Mouse (Mus musculus) embryo, embryonic 10.5 days (tissue): ENCODE data around the gene Nupl2.
A peak's percentile ranks its signal among the peaks of the same experiment; 100 is the strongest.

ENCODE experiments used
- DNase-seq: peaks from one replicate; pipeline ENCODE4 v3.0.0-alpha.2; 2015; ENCODE audit warnings: low spot score

Gene Nupl2

DNA sequence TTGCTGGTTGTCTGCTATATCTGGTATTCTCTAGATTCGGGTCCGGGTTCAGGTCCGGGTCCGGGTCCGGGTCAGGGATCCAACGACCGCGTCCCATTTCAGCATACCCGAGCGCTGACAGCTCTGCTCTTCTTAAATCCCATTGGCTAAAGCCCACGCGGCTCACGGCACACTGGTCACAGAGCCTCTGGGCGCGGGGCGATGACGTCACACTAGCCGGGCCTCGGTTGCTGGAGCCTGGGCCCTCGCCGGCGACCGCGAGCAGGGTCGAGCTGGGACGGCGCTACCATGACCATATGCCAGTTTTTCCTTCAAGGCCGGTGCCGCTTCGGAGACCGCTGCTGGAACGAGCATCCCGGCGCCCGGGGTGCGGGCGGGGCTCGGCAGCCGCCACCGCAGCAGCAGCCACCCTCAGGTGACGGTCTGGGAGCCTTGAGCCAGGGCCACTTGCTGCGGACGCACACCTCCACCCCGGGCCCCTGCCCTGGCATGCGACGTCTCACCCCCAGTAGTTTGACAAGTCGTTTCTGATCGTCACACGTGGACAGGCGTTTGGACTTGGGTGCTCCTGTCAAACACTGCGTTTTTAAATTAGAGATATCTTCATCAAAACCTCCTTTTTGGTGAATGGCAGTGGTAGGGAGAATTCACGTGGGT is at the start of gene Nupl2:
Gene Nupl2 (plus strand): TSS at position 175 of the 657 bp plus-strand sequence.
- DNase-seq, result peak; percentile 97

GRCm38 (mm10) chr5:24122221-24122620 is 42.5 kb upstream of the Nupl2 start:
- DNase-seq, result no peak

DNA sequence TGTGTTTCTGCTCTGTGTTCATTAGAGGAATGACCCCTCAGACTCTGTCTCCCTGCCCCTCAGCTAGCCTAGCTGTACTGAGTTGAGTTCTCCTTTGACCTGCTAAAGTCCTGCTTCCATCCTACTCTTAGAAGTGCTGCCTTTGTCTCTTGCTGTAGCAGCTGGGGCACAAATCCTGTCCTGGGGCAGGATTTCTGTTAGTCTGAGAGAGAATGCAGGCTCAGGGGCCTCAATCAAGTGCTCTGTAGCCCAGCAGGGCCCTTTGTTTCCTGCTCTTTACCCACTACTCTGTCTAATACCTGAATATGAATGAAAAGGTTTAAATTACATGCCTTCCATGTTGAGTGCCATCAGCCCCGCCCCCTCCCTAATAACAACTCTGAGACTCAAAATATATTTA is 40.6 kb upstream of the Nupl2 start:
- DNase-seq, result peak; percentile 59

DNA sequence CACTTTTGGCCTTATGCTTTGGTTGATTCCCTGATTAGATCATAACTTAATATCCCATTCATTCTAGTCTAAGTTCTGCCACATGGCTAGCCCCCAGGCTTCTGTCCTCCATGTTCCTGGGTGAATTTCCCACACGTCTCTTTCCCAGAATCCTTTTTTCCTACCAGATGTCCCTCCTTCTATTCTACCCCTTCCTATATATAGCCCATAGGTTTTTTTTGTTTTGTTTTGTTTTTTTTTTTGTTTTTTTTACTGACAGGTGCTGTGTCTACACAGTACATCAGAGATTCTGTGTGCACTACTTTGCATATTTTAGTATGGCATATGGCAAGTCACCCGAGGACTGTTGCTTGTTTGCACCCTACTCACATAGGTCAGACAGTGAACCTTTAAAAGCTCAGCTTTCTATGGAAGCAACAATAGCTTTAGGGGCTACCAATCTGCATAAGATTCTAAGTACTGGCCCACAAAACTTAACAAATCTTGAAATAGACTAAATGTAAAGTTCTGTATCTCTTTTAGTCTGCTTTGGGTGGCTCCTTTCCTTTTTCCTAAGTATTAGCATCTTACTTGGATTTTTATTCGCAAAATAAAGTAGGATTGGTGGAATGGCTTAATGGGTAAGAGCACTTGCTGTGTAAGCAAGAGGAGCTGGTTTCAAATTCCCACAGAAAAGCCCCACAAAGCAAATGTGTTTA is 40.0 kb upstream of the Nupl2 start:
- DNase-seq, result no peak

DNA sequence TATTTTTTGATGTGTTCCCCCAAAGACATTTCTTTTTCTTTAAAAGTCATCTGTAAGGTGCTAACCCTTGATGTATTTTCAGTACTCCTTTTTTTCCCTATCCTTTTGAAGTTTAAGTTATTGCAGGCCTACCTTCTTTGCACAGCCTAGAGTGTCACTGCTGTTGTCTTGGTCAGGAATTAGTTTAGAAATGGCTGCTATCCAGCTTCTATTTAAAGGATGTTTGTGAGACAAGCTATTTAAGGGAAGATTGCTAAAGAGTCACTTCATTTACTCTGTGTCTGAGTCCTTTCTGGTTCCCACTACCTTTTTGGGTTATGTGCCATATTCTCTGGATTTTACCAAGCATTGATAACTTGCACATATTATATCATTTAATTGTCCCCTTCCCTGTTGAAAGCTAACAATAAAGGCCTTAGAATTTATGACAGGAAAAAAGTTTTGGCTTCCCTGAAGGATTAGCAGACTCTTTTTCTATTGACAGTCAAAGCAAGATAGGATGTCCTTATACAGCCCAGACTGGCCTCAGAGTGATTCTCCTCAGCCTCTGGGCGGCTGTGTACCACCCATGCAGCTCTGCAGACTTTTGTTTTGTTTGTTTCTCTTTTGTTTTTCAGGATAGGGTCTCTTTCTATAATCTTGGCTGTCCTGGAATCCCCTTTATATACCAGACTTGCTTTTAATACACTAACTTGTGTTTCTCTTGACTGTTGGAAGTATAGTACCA is 38.7 kb upstream of the Nupl2 start:
- no peak for DNase-seq

DNA sequence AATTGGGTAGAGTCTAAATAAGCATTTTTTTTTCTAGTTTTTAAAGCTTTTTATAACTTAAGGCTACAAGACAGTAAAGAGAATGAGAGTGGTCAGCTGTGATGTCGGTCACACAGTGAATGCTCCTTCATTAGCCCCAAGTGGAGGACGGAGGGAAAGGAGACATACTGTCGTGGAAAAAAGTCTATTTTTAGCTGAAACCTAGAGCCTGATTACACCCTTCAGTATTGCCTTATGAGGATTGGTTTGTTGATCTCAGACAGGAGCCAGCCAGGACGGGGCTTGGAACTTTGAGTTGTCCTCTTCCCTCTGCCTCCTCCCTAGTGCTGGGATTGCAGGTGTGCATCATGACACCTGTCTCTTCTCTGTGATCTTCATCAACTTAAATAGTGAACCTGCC is 37.8 kb upstream of the Nupl2 start:
- no peak for DNase-seq

- DNase-seq, result no peak
Observed at GRCm38 (mm10) chr5:24146964-24147363, 17.8 kb upstream of the Nupl2 start.

GRCm38 (mm10) chr5:24152199-24152598 is 12.6 kb upstream of the Nupl2 start:
- no peak for DNase-seq

- no peak for DNase-seq
Observed at GRCm38 (mm10) chr5:24156774-24157173, 8.0 kb upstream of the Nupl2 start.

- peak; percentile 23 for DNase-seq
Observed at GRCm38 (mm10) chr5:24167263-24167662, 2.5 kb downstream of the Nupl2 start.

DNA sequence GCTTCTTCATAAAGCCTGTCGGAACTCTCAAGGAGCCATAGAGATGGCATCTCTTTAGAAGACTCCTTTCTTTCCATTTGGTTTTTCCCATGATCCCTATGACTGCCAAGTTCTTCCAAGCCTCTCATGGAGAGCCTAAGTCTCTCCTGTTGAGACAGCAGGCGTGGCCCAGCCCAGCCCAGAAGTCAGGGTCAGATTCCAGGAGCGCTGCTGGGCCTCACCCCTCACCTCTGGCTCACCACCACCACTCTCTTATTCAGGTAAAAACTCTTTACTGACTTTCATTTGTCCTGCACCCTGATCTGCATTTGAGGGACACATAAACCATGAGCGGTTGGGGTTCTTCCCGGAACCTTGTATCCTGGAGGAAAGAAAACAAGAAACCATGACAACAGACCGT is 5.1 kb downstream of the Nupl2 start:
- DNase-seq, result no peak

DNA sequence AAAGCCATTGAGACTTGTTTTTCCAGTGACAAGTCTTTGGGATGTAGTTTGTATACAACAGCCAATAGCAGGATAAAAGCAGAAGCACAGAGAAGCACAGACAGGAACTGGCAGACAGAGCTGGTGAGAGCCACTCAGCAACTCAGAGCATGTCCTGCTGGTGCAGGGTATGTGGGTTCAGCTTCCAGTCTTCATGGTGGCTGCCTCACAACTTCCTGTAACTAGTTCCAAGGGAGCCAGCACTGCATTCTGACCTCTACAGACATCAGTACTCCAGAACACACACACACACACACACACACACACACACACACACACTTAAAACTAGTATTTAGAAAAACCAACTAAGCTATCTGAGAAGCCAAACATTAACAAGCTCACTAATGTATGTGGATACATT is 7.3 kb downstream of the Nupl2 start:
- DNase-seq, result no peak

- DNase-seq, result no peak
Observed at GRCm38 (mm10) chr5:24181514-24182295, 16.9 kb downstream of the Nupl2 start.

GRCm38 (mm10) chr5:24182296-24182734 is 17.6 kb downstream of the Nupl2 start:
- DNase-seq, result no peak

GRCm38 (mm10) chr5:24183096-24183495 is 18.3 kb downstream of the Nupl2 start:
- no peak for DNase-seq

- no peak for DNase-seq
Observed at GRCm38 (mm10) chr5:24184011-24184410, 19.2 kb downstream of the Nupl2 start.

DNA sequence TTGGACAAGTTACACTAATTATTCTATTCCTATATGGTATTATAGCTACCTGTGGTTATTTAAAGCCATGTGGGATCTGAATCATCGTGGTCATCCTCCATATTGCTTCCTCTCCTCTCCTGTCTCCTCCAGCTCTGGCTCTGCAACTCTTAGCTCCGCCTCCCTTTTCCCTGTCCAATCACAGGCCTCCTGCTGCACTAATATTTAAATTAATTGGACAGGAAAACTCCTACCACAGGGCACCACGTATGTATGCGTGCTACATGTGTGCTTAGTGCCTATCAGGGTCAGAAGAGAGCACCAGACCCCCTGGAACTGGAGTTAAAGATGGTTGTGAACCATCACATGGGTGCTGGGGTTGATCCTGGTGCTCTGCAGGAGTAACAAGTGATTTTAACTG is 23.7 kb downstream of the Nupl2 start:
- no peak for DNase-seq

- no peak for DNase-seq
Observed at GRCm38 (mm10) chr5:24191821-24192220, 27.1 kb downstream of the Nupl2 start.

GRCm38 (mm10) chr5:24201006-24201405 is 36.2 kb downstream of the Nupl2 start:
- no peak for DNase-seq

GRCm38 (mm10) chr5:24202492-24202891 is 37.7 kb downstream of the Nupl2 start:
- DNase-seq, result no peak

DNA sequence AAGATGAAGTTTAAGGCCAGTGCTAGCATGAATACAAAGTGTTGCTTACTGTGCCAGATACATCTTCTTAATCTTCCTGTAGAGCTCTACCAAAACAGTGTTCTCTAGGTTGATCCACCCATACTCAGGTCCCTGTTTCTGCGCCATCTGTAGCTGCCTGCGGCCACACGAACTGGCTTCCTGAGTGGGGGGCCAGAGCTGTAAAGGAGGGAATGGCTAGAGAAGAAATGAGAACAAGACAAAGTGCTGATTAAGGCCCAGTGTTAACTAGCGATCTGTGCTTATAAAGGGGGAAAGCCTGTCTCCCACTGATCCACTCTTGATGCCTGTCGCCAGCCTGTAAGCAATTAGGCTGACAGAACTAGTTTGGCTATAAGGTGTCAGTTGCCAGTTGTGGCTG is 38.5 kb downstream of the Nupl2 start:
- DNase-seq, result no peak

GRCm38 (mm10) chr5:24207965-24208364 is 43.2 kb downstream of the Nupl2 start:
- DNase-seq, result peak; percentile 17
